Mouse (Mus musculus) embryonic fibroblast, embryonic 13.5 days (primary cell): ENCODE data around the gene Proser3.

ENCODE experiments used
- CTCF ChIP-seq: IDR thresholded peaks from 2 replicates; pipeline ENCODE4 v1.5.1; 2011; ENCODE audit warnings: mild to moderate bottlenecking, control low read depth, low read length, moderate library complexity, borderline replicate concordance; ENCODE audit not compliant: insufficient read depth
- POLR2A ChIP-seq: IDR thresholded peaks from 2 replicates; pipeline ENCODE4 v1.6.1; 2011; ENCODE audit warnings: low read depth, mild to moderate bottlenecking, control low read depth, low read length, moderate library complexity

DNA sequence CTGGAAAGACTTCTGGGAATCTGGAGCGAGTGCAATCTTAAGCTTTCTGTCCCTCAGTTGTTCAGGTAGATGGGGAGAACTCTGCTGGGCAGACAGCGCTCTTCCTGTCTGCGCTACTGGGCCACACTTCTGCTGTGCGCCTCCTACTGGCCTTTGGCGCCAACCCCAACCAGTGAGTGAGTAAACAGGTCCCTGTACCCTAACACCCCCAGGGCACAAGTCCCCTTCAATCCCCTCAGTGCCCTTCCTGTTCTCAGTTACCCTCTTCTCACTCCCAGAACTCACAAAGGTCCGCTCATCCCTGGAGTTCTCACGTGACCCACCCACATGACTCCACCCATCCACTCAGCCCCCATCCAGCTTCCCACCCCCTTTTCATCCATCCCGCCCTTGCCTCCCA lies 33.8 kb downstream of the Proser3 start:
- TF ChIP-seq POLR2A (no peak), CTCF (no peak)
